13 mouse cellular contexts compared by ENCODE assay signal in the genomic region with DNA sequence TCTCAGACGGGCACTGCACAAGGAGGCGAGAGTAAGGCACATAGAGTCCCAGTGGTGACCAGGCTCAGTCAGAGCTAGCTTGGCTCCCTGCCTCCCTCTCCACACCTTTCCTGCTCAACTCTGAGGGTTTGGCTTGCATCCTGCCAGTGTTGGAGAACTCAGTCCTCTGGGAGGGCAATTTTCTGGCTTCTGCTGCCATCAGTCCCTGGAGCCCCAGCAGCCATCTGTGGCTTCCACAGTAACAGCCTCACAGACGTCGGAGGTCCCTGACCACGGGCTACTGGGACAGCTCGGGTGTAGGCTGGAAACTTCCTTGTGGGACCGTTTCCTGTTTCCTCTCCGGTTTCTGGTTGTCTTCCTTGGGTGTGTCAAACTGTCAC. TPM values are rescaled to one million over a fixed set of nuclear protein-coding genes. Genes with fewer than 3 reads are reported as not detected.
DNase-seq lines count a peak whose midpoint lies in the region; ATAC-seq and TF ChIP-seq lines count a peak whose summit lies in the region.
"Had no signal": no experiment of that assay in that cellular context is flagged by ENCODE, and none has a peak within 500 bp of the region (broad histone marks: within the 10 kb centered on the region; RNA-seq: fewer than 3 reads in every experiment).

No protein-coding gene starts in this region.

- no peak overlapping the region for H3K9ac ChIP-seq in midbrain, embryonic 15.5 days
- H3K9ac ChIP-seq: heart, embryonic 12.5 days; hindbrain, embryonic 15.5 days; limb, embryonic 12.5 days; liver, postnatal 0 days had no signal

- 30% methylated on average over 8 of the region's 8 CpGs for WGBS in spleen, adult 2 months
- WGBS in midbrain, embryonic 15.5 days: 79% methylated on average over 8 of the region's 8 CpGs

- H3K4me1 ChIP-seq in spleen, adult 2 months (ENCODE audit: control insufficient read depth, insufficient read depth, insufficient read length): peaks cover 30% of the 10 kb centered on the region
- no peaks in the 10 kb centered on the region for H3K4me1 ChIP-seq in midbrain, embryonic 15.5 days
- H3K4me1 ChIP-seq: hindbrain, embryonic 15.5 days; limb, embryonic 12.5 days had no signal

- TF ChIP-seq CTCF in spleen, adult 2 months (IDR thresholded peaks at IDR 0.05; ENCODE audit: extremely low read depth, insufficient read depth, insufficient read length, insufficient replicate concordance): no peak

- H3K4me2 ChIP-seq in midbrain, embryonic 15.5 days: no peak overlapping the region
- H3K4me2 ChIP-seq: heart, embryonic 12.5 days; hindbrain, embryonic 15.5 days; limb, embryonic 12.5 days had no signal

- H3K27me3 ChIP-seq in spleen, adult 2 months (ENCODE audit: control insufficient read depth, insufficient read depth, low read length): no peaks in the 10 kb centered on the region
- H3K27me3 ChIP-seq in midbrain, embryonic 15.5 days (replicated peaks): no peaks in the 10 kb centered on the region
- H3K27me3 ChIP-seq: heart, embryonic 12.5 days; hindbrain, embryonic 15.5 days; limb, embryonic 12.5 days had no signal

- no peak for TF ChIP-seq POLR2A in spleen, adult 2 months (IDR thresholded peaks at IDR 0.05; ENCODE audit: low read depth, low read length)

- H3K4me3 ChIP-seq in spleen, adult 2 months (ENCODE audit: extremely low read depth, insufficient read depth, insufficient read length): no peak overlapping the region
- no peak overlapping the region for H3K4me3 ChIP-seq in midbrain, embryonic 15.5 days
- H3K4me3 ChIP-seq: heart, embryonic 12.5 days; hindbrain, embryonic 15.5 days; limb, embryonic 12.5 days; myocyte had no signal

- H3K9me3 ChIP-seq in midbrain, embryonic 15.5 days: 0 out of 2 replicates have a peak, but pooled peaks cover 4% of the 10 kb centered on the region
- H3K9me3 ChIP-seq: hindbrain, embryonic 15.5 days had no signal

- peak overlapping the region; percentile 69 for H3K27ac ChIP-seq in spleen, adult 2 months (ENCODE audit: insufficient read depth, low read length)
- no peak overlapping the region for H3K27ac ChIP-seq in midbrain, embryonic 15.5 days
- H3K27ac ChIP-seq: hindbrain, embryonic 15.5 days; limb, embryonic 12.5 days had no signal

- ATAC-seq in cerebellum, adult (ENCODE audit: insufficient number of reproducible peaks, low FRiP score, low TSS enrichment): 0 out of 2 replicates have a peak, but pooled peaks have one; percentile 31
- peak; percentile 34; the same call in 1 of the 2 replicates for ATAC-seq in granulocyte monocyte progenitor cell, adult 5-6 weeks (replicated peaks; ENCODE audit: poor library complexity, severe bottlenecking)
- ATAC-seq in midbrain, embryonic 15.5 days (replicated peaks): no peak
- ATAC-seq: liver, postnatal 0 days had no signal

- DNase-seq in cerebellum, adult 9-10 months: no peak
- no peak for DNase-seq in spleen, adult 2 months (ENCODE audit: low read depth in 1 of 2, low spot score in 2 of 2)
- no peak for DNase-seq in spleen, adult 12 weeks (ENCODE audit: low spot score)
- peak; percentile 4 for DNase-seq in testis, postnatal 14 days (ENCODE audit: low spot score)
- no peak for DNase-seq in kidney, postnatal 4 days
- DNase-seq: liver, postnatal 0 days had no signal

- no peaks in the 10 kb centered on the region; the same call in 1 of the 2 replicates for H3K36me3 ChIP-seq in spleen, adult 2 months (ENCODE audit: control insufficient read depth, insufficient read depth, low read length)
- H3K36me3 ChIP-seq in midbrain, embryonic 15.5 days (replicated peaks): no peaks in the 10 kb centered on the region
- H3K36me3 ChIP-seq: heart, embryonic 12.5 days; hindbrain, embryonic 15.5 days; limb, embryonic 12.5 days had no signal

RNA-seq across cellular contexts. Expression of gene Coro2a, which starts 16.2 kb away (rescaled TPM):
- 36.0 and 51.3 TPM in 2 replicates for polyA plus RNA-seq in spleen, adult 2 months (2012; rRNA removed)
- 73.0 and 78.4 TPM in 2 replicates for total RNA-seq in granulocyte monocyte progenitor cell, adult 5-6 weeks (2014; fragmentation: Nextera tagmentation)
- total RNA-seq in granulocyte monocyte progenitor cell, adult 5-6 weeks (2017): 22.0 and 28.4 TPM in 2 replicates
- 6.8 and 8.1 TPM in 2 replicates for polyA plus RNA-seq in midbrain, embryonic 15.5 days (2015; fragmentation: Nextera tagmentation; extraction: Ambion mirVana)

RNA-seq across cellular contexts. Expression of gene Trim14, which starts 49.9 kb away (rescaled TPM):
- polyA plus RNA-seq in spleen, adult 2 months (2012; rRNA removed): 26.9 and 45.0 TPM in 2 replicates
- 21.1 and 34.2 TPM in 2 replicates for total RNA-seq in granulocyte monocyte progenitor cell, adult 5-6 weeks (2014; fragmentation: Nextera tagmentation)
- 15.6 and 16.3 TPM in 2 replicates for total RNA-seq in granulocyte monocyte progenitor cell, adult 5-6 weeks (2017)
- polyA plus RNA-seq in midbrain, embryonic 15.5 days (2015; fragmentation: Nextera tagmentation; extraction: Ambion mirVana): 0.82 and 1.1 TPM in 2 replicates

Comparison
In these comparisons a context has a peak if more than half of its experiments do, and no peak if none do; other contexts are left out.
1. RNA of gene Trim14, which starts 49.9 kb away (polyA plus RNA-seq): 26.9 to 45.0 TPM in spleen, adult 2 months; 0.82 to 1.1 TPM in midbrain, embryonic 15.5 days; every median in the first group is over 10 times any median in the second.